Mouse (Mus musculus): ENCODE data around the gene Slc25a24.

DNA sequence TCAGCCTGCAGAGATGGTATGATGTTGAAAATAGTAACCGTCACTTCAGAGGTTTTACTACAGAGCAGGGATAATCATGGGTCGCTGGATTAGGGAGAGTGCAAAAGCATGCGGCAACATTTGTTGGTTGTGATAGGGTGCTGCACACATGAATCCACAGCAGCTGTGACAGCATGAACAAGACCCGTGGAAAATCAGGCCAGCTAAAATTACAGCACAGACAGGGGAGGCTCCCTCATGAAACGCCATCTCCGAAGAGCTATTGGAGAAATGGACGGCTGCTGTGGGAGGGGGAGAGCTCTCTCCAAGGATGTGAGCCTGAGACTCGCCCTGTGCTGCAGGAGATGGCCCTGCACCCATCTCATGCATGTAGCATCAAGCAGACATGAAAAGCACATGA, 18.2 kb upstream of the Slc25a24 start:
- no peak for TF ChIP-seq POLR2A (IDR thresholded peaks at IDR 0.05; ENCODE audit: low read depth, low read length)
- no peak for TF ChIP-seq CTCF (IDR thresholded peaks at IDR 0.05; ENCODE audit: extremely low read depth, insufficient read depth, insufficient read length, insufficient replicate concordance)

All from spleen, adult 2 months (tissue).